Mouse (Mus musculus) cerebellum, postnatal 4 days (tissue): Measurements from ENCODE around the gene H2-Eb1.
"Not testable (repeated sequence)": the region's sequence is repeated elsewhere in the genome, so short reads cannot be mapped to it uniquely, and the experiment has no call there.

Experiments
- DNase-seq, 2 experiments: peaks; one replicate each; pipeline ENCODE4 v3.0.0; 2022; ENCODE audit warnings: low spot score in 2 of 2, mixed read lengths in 1 of 2

Gene H2-Eb1

DNA sequence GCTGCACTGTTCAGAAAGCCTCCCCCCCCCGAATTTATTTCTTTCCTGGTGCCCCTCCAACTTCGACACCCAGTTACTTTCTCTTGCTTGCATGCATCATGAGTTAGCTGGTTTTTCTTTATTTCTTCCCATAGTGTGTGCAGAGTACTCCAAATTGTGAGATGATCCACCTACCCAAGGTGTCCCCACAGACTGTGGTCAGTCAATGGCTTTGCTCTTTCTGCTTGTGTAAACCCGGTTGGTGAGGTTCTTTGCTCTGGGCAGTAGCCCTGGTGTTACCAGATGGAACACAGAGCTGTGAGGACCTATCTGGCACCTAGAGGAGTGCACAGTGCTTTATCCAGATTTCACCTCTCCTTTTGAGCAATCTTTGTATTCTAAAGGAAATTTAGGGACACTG is 17.5 kb upstream of the H2-Eb1 start:
- no peak for DNase-seq

DNA sequence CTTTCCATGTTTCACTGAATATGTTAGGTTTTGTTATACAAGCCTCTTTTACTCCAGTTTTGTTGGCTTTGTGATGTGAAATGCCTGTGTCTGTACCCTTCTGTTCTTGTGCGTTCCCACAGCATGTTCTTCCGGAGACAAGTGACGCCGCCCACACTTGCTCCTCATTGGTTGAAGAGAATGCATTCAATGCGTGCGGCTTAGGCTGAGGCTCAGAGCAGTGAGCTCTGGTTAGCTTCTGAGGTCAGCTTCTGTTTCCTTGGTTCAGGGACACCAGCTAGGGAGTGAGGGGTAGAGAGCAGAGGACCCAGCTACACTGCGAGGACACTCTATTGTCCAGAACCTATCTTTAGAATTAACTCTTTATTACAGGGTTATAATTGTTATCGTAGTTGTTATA is 14.1 kb upstream of the H2-Eb1 start:
- DNase-seq: peak; percentile 78

DNA sequence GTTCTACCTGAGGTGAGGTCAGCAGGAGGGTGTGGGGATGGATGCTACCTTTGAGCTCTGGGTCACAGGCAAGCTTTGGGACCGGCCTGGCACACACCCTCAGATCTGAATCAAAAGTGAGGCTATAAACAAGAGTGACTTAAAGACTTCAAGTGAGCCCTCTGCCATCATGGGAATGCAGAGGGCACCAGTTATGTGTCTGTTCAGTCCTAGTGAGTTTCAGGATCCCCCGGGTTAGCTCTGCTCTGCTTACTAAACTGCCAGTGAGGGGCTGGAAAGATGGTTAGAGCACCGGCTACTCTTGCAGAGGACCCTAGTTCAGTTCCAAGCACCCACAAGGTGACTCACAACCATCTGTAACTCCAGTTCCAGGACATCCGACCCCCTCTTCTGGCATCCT is 13.1 kb upstream of the H2-Eb1 start:
- DNase-seq: no peak

DNA sequence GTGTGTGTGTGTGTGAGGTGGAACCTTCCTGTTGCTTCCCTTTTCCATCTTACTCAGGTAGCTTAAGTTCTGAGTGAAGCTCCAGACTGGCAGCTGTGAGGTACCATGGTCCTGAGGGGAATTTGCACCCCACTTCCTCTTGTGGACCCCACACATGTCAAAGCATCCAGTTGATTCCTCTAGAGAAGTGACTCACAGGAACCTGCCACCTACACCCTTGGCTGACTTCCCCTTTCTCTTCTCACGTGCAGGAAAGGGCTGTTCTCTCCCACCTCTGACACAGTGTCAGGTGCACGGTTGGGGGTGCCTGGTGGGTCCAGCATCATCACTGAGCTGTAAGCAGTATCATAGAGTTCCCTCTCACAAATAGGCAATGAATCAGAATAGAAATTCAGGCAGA is 12.1 kb upstream of the H2-Eb1 start:
- no peak for DNase-seq

DNA sequence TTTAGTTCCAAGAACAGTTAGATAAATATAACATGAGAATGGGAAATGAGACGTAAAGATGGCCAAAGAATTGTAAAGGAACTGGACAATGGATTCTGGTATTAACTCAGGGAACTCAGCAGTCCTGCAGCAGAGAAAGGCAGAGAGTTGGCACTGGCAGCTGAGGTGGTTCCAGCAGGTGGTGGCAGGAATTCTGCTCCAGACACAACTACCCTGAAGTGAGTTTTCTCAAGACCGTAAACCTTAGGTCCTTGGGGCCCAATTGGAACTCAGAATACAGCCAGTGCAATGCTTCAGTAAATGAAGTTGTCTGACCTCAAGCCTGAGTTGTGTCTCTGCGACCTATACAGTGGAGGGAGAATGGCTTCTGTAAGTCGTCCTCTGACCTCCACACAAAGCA is 11.4 kb upstream of the H2-Eb1 start:
- no peak for DNase-seq

DNA sequence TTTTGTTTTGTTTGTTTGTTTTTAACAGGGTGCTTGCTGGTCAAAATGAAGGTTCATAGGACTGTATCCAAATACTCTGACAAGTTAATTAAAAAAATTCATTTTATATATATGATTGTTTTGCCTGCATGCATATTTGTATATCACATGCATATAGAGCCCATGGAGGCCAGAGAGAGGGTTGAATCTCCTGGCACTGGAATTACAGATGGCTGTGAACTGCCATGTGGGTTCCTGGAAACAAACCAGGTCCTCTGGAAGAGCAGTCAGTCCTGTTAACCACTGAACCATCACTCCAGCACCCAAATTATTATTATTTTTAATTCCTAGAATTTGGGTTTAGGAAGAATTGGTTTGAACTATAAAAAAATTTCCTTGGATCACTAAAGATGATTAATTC is 10.4 kb upstream of the H2-Eb1 start:
- no peak for DNase-seq

DNA sequence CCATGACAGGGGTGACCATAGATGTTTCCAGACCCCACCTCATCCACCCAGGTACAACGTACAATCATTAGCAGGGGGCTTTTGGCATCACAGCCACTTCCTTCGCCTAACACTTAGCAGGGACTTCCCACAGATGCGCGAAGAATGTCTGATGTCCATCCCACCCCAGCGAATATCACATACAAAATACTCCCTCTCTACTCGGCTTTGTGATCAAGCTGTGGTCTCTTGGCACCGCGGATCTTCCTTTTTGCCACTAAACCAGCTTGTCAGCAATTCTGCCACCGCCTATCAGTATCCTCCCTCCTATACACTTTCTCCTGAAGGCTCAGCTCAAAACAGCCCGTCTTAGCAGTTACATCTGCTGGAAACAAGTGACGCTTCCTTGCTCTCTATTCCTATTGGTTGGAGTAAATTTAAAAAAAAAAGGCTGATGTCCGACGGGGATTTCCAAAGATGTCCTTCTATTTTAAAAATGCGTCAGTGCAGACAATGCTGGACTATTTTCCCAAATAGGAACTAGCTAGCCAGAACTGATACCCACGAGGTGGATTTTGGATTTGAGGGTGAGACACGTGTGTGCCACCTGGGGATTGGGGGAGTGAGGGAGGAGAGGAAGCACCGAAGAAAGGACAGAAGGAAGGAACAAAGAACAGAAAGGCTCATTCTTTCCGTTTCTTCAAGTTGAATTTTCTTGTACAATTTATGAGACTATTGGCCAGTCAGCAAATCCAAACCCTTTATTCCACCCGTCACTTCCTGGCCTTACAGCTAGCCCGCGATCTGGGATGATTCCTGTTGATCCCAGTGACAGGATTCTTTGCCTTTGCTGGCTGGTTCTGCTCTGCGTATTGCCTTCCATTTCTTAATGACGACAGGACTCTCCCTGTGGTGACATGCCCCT is 9.5 kb upstream of the H2-Eb1 start:
- peak in 1 of 2 experiments; percentile 32 for DNase-seq

DNA sequence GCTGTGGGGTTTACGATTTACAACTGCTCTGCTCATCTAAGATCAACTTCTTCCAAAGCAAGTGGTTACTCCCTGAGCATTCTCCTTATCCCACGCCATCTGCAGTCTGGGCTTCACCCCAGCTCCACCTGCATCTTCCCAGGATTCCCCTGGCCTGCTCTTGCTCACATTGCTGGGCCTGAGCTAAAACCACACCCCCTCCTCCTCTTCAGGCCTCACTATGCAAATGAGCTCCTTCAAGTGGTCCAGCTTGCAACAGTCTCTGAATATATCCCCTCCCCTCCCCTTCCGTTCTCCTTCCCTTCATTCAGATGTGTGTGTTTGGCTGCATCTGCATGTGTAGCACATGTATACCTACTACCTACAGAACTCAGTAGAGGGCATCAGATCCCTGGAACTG is 6.3 kb upstream of the H2-Eb1 start:
- no peak for DNase-seq

DNA sequence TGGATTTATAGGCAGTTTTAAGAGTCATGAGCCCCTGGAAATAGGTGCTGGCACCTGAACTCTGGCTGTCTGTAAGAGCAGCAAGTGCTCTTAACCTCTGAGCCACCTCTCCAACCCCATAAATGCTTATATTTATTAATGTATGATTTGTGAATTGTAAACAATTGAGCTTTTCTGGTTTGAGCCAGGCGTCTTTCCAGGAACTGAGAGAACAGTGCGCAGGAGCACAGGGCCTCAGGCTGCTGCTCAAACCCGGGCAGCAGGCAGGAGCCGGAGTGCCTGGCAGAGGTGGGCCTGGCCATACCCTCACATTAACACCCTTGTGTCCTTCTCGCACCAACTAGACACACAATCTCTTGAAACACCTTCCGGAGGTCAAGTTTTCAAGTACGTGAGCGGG is 5.6 kb upstream of the H2-Eb1 start:
- DNase-seq: no peak

DNA sequence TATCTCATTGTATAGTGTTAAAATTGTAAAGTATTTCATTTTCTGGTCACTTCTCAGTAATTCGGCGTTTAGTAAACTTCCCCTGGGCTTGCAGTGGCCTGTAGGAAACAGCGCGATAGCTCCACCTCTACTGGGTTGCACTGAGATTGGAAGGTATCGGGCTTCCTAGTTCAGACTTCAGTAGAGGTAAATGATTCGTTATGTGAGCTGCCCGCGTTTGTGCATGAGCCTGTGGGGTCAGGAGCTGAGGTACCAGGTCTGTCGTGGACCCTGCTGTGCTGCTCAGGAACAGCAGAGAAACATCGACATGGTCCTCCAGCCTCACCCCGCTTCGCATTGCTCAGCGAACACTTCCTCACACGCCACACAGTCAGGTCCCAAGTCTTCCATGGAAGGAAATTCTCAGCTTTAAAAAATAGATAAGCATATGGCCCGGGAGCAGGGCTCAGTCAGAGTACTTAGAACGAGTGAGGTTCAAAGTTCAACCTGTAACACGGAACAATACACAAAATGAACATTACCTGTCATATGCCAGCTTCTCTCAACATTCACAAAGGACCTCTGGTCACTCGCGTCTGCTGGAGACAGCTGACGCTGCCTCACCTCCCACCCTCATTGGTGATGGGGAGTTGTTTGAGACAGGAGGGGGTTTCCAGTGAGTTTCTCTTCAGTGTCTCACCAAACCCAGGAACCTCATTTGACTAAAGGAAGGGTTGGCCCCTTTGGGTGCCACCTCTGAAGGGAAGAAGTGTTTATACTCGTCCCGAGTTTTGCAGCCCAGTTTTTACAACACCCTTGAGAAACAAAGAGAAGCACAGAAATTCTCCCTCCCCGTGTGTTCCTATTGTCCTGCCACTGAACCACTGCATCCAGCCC is 4.7 kb upstream of the H2-Eb1 start:
- DNase-seq: no peak

DNA sequence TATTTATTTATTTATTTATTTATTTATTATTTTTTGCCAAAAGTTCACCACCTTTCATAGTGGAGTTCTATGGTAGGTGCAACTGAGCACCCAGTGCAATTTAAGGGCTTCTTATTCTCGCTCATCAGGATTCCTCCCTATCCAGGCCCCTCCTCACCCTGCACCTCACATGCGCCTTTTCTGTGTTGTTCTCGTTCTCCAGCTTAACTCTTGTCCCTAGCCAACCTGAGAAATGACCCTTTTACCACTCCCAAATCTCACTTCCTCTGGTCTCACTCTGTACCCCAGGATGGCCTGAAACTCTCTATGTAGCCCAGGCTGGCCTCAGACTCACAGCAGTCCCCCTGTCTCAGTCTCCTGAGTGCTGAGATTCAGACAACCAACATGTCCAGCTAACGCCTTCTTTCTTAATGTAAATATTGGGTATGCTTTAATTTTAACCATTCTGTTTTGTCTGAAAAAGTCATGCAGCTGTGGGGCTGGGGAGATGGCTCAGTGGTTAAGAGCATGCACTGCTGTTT is 3.9 kb upstream of the H2-Eb1 start:
- no peak for DNase-seq

DNA sequence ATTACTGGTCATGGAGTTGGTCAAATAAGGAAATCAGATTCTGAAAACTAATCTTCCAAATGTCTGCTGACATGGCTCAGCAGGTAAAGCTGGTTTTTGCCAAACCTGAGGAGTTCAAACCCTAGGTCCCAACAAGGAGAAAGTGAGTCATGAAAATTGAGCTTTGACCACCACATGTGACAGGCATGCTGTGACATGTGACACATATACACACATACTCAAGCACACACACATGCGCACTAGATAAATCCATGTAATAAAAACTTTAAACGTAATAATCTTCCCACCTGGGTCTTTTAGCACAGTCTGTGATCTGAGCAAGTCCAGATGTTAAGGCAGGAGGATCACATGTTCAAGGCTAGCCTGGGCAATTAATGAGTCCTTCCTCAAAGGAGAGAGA is 1.9 kb upstream of the H2-Eb1 start:
- no peak for DNase-seq

DNA sequence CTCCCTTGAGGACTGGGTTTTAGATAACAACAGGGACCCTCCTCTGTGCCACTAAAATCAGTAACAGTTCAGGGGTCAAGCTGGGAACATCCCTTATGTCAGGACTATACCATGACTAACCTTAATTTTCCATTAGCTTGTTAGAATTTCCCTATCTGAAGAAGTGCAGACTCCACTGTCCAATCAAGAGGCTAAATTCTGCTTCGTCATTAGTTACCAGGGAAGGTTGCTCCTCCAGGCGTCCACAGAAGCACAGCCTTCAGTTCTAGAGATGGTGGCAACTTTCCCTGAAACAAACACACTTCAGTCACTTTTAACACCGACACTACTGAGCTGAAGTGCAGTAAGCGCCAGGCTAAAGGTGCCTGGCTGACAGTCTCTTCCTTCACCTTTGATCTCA is 916 bp upstream of the H2-Eb1 start:
- DNase-seq: peak in 1 of 2 experiments; percentile 51

DNA sequence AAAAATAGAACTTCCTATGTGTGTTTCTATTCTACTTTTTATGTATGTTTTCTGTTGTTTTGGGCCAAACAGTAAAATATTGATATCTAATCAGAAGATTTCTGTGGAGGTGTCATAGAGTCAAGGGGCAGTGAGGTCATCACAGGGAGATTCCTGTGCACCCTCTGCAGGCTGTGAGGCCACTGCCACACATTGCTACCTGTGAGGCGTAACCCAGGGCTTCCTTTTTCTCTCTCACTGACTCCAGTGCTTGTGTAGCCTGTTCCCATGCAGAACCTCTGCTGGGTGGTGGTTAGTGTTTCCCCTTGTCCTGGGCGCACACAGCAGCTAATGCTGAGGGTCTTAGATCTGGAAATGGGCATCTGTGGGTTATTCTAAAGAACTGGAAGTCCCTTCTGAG is 740 bp downstream of the H2-Eb1 start:
- no peak for DNase-seq

DNA sequence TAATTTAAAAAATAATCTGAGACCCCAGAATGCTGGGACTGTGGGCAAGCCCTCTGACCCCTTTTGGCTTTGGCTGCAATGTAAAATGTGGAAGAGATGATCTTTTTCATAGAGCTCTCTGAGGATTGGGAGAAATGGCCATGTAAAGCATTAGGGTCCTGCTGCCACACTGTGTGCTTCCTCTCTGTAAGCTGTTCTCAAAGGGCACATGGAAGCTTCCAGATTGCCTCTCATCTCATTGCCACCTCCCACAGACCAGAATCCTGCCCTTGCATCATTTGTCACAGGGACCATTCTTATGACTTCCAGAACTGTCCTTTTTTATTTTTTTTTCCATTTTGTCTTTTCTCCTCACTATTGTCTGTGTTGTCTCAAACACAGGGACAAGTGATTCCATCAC is 1.5 kb downstream of the H2-Eb1 start:
- DNase-seq: no peak

DNA sequence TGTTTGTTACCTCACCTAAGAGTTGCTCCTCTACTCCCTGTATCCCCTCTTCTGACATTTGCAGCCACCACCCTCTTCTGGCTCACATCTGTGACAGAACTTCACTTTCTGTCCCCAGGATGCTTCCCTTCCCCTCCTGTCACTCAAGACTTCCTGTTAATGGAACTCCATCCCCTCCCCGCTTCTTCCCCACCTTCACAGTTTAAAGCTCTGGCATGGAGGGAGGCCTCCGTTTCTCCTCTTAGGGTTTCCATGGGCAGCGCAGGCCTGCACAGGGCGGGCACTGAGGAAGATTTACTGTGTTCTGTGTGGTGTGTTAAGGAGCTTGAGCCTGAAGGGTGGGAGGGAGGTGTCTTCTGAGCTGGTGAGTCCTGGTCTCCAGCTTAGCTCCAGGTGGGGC is 2.5 kb downstream of the H2-Eb1 start:
- DNase-seq: no peak

DNA sequence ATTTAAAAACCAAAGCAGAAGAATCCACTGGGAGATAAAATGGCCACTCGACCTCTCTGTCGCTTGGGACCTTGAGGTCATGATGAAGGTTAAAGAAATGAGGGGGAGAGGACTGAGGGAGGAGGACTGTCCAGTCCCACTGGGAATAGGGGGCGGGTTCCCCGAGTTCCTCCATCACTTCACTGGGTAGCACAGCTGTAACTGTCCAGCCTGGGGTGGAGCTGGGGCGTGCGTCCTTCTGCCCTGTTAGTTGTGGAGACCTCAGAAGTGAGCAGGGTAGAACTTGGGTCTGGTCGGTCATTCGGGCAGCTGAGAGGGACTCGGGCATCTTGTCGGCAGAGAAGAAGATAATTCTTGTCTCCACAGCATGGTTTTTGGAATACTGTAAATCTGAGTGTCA is 3.6 kb downstream of the H2-Eb1 start:
- DNase-seq: no peak

DNA sequence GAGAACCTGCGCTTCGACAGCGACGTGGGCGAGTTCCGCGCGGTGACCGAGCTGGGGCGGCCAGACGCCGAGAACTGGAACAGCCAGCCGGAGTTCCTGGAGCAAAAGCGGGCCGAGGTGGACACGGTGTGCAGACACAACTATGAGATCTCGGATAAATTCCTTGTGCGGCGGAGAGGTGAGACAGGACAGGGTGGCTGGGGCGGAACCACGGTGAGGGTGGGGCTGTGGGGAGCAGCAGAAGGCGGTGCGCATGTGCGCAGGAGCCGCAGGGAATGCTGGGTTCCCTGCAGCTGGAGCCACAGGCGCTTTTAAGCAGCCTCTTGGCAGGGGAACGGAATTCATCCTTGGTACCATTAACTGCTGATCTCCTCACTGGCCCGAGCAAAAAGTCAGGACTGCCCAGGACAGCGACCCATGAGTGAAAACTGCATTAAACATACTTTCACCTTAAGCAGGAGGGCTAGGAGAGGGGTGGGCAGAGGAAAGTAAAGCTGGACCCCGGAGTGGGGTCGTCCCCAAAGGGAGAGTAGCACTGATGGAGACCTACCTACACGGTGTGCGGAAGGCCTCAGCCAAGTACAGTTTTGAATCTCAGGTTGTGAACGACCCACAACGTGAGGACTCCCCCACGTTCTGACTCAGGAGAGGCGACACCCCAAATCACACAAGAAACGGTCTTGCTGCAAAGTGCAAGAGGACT is 4.2 kb downstream of the H2-Eb1 start:
- peak in 1 of 2 experiments; percentile 51 for DNase-seq

DNA sequence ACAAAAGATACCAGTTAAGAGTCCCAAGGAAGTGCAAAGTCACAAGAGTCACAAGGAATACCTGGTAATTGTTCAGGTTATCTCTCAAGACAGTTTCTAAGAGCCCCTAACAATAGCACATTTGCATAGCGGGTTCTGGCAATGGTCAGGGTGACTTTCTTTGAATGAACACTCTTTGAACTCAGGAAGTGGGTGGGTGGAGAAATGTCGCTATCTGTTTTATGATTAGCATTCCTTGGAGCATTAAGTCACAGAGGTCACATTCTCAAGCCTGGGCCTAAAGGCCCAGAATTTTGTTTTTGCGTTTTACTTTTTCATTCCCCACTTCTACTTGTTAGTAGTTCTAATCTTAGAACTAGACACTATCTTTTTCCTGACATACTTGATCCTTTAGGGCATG is 4.9 kb downstream of the H2-Eb1 start:
- not testable (repeated sequence) for DNase-seq

DNA sequence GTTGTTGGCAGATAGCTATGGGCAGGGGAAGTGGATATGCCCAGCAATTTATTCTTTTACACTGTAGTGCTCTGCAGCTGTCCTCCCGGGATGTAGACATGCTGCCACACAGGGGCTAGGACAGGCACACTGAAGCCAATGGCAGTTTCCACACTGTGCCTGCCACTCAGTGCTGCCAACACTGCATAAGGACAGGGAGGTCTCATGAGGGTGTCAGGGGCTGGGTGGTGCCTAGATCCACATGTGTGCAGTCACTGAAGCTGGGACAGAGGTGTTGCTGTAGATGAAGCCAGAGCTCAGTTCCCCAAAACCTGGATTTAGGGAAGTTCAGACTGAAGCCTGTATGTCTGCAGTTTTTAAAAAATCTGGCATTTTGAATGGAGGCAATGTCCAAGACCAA is 6.5 kb downstream of the H2-Eb1 start:
- DNase-seq: no peak

DNA sequence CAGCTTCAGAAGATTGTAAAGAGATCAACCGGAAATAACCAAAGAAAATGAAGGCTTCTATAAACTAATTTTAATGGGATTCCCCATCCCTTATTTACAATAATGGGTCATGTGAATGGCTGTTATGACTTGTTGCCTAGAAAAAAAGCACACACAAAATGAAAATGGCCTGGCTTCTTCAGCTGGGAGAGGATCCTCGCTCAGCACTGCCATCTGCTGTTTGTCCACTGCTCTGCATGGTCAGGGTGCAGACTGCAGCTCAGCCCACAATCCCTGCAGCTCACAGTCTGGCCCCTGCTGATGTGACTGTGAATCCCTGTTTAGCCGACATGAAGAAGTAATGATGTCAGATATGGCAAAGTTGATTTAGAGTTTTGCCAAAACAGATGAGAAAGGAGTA is 7.7 kb downstream of the H2-Eb1 start:
- DNase-seq: peak; percentile 71 to 83

DNA sequence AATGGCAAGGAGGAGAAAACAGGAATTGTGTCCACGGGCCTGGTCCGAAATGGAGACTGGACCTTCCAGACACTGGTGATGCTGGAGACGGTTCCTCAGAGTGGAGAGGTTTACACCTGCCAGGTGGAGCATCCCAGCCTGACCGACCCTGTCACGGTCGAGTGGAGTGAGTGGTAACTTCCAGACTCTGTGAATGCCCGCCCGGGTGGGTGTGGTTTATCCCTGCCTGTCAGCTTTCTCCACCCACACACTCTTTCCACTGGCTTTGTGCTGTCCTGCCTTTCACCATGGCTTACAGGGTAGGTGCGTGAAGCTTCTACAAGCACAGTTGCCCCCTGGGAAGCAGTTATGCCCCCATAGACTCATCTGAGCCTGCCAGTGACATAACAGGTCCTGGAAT is 8.6 kb downstream of the H2-Eb1 start:
- no peak for DNase-seq
